Mouse (Mus musculus) small intestine, adult 2 months (tissue): ENCODE data around the gene Clic1. TPM values are rescaled to one million over a fixed set of nuclear protein-coding genes. Genes with fewer than 3 reads are reported as not detected.

Source experiments
- H3K27ac ChIP-seq: fragments of 200-500 bp; 2 replicates; pipeline ENCODE4 v1.5.1; 2012; ENCODE audit warnings: low read depth, low read length, control low read depth, inconsistent platforms; ENCODE audit not compliant: insufficient read depth
- H3K27me3 ChIP-seq: fragments of 200-500 bp; 2 replicates; pipeline ENCODE4 v1.6.1; 2012; ENCODE audit warnings: mild to moderate bottlenecking, moderate library complexity, low read length, inconsistent platforms; ENCODE audit not compliant: control insufficient read depth, insufficient read depth
- H3K36me3 ChIP-seq: fragments of 200-500 bp; 2 replicates; pipeline ENCODE4 v1.6.1; 2012; ENCODE audit warnings: mild to moderate bottlenecking, low read length, control low read depth, inconsistent platforms; ENCODE audit not compliant: control insufficient read depth, insufficient read depth
- H3K4me1 ChIP-seq: fragments of 200-500 bp; 2 replicates; pipeline ENCODE4 v1.6.1; 2012; ENCODE audit warnings: low read length, inconsistent platforms, mixed read lengths; ENCODE audit not compliant: control insufficient read depth, insufficient read depth, insufficient read length
- H3K4me3 ChIP-seq: fragments of 200-500 bp; 2 replicates; pipeline ENCODE4 v1.5.1; 2012; ENCODE audit warnings: low read depth, mild to moderate bottlenecking, control low read depth, inconsistent platforms, low read length, moderate library complexity
- CTCF ChIP-seq: fragments of 200-500 bp; IDR thresholded peaks from 2 replicates; pipeline ENCODE4 v1.5.1; 2012; ENCODE audit warnings: low read depth, mild to moderate bottlenecking, control low read depth, inconsistent platforms, low read length, moderate library complexity, mixed read lengths; ENCODE audit not compliant: insufficient replicate concordance, insufficient read length; ENCODE audit errors: extremely low read depth
- POLR2A ChIP-seq: fragments of 200-500 bp; IDR thresholded peaks from 2 replicates; pipeline ENCODE4 v1.6.1; 2012; ENCODE audit warnings: low read depth, mild to moderate bottlenecking, control low read depth, inconsistent platforms, low read length, moderate library complexity
- WGBS: fragments of 180-500 bp; shearing (Covaris S2); methylation state at CpG from one replicate; pipeline ENCODE4 v1.1.7; 2018; 5-methylcytosine and 5-hydroxymethylcytosine counted together
- polyA plus RNA-seq: library from polyadenylated mRNA; depleted of rRNA; stranded (reverse); fragments of >200 nt; gene quantifications from 2 replicates; pipeline ENCODE4 v1.2.3, GENCODE M21; 2012; rRNA removed

Gene Clic1
- polyA plus RNA-seq, 1 experiment: 219 TPM

DNA sequence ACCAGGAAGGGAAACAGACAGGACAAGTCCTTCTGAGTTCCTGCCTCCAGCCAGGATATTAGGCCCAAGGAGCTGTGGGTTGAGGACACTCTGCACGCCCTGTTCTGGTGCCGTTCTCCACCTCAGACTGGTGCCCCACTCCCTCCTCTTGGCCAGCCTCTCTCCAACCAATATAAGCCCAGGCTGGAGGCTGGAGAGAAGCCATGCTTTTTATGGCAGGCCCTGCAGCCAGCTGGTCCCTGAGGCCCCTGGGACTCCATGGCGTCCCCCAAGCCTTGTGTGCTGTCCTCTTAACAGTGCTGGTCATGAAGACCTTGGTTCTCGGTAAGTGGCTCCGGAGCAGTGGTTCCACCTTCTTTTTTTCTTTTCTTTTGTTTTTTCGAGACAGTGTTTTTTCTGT lies 58.3 kb downstream of the Clic1 start, which contains the start of gene Ly6g5c:
Gene Ly6g5c (plus strand): TSS at position 183 of the 400 bp plus-strand sequence.
- Histone ChIP-seq H3K4me1 (peaks cover 8% of the 10 kb centered on the region; the same call in 1 of the 2 replicates), H3K36me3 (peaks cover 2% of the 10 kb centered on the region; the same call in 1 of the 2 replicates), H3K27me3 (no peaks in the 10 kb centered on the region), H3K27ac (no peak within 1 kb of the TSS), H3K4me3 (no peak within 1 kb of the TSS)
- WGBS: 84% methylated on average over 6 of the region's 6 CpGs
- TF ChIP-seq POLR2A (no peak), CTCF (no peak)

Other genes with a start within 250 kb of the Clic1 start
- 0.18 and 0.67 TPM in 2 replicates for gene Cyp21a1, start 245.4 kb upstream of the Clic1 start, polyA plus RNA-seq
- gene Stk19, start 213.0 kb upstream of the Clic1 start, polyA plus RNA-seq: 28.6 and 56.3 TPM in 2 replicates
- 31.5 and 51.8 TPM in 2 replicates for gene Dxo, start 212.9 kb upstream of the Clic1 start, polyA plus RNA-seq
- gene Skiv2l, start 199.8 kb upstream of the Clic1 start, polyA plus RNA-seq: 48.1 and 79.3 TPM in 2 replicates
- gene Nelfe, start 199.6 kb upstream of the Clic1 start, polyA plus RNA-seq: 7.8 and 18.3 TPM in 2 replicates
- 22.4 and 71.5 TPM in 2 replicates for gene Cfb, start 187.4 kb upstream of the Clic1 start, polyA plus RNA-seq
- 2.9 and 6.8 TPM in 2 replicates for gene Zbtb12, start 170.5 kb upstream of the Clic1 start, polyA plus RNA-seq
- not detected in 2 replicates for gene Gm20547, start 167.9 kb upstream of the Clic1 start, polyA plus RNA-seq
- gene C2, start 151.7 kb upstream of the Clic1 start, polyA plus RNA-seq: 4.3 and 10.6 TPM in 2 replicates
- 101 and 242 TPM in 2 replicates for gene Ehmt2, start 151.5 kb upstream of the Clic1 start, polyA plus RNA-seq
- gene Slc44a4, start 135.5 kb upstream of the Clic1 start, polyA plus RNA-seq: 64.8 and 101 TPM in 2 replicates
- 21.2 and 68.8 TPM in 2 replicates for gene Neu1, start 118.7 kb upstream of the Clic1 start, polyA plus RNA-seq
- 17.1 and 19.8 TPM in 2 replicates for gene Hspa1b, start 90.7 kb upstream of the Clic1 start, polyA plus RNA-seq
- gene Gm20481, start 80.1 kb upstream of the Clic1 start, polyA plus RNA-seq: not detected in 2 replicates
- 8.9 and 9.3 TPM in 2 replicates for gene Hspa1a, start 77.8 kb upstream of the Clic1 start, polyA plus RNA-seq
- 0.06 and 0.14 TPM in 2 replicates for gene Hspa1l, start 77.3 kb upstream of the Clic1 start, polyA plus RNA-seq
- gene Lsm2, start 68.1 kb upstream of the Clic1 start, polyA plus RNA-seq: 51.7 and 82.1 TPM in 2 replicates
- 123 and 182 TPM in 2 replicates for gene Vars, start 49.0 kb upstream of the Clic1 start, polyA plus RNA-seq
- 0.82 and 1.2 TPM in 2 replicates for gene Vwa7, start 33.4 kb upstream of the Clic1 start, polyA plus RNA-seq
- 0.87 and 1.0 TPM in 2 replicates for gene Sapcd1, start 21.9 kb upstream of the Clic1 start, polyA plus RNA-seq
- 2.2 and 2.3 TPM in 2 replicates for gene Msh5, start 3.2 kb upstream of the Clic1 start, polyA plus RNA-seq
- gene Ddah2, start 9.1 kb downstream of the Clic1 start, polyA plus RNA-seq: 8.5 and 14.5 TPM in 2 replicates
- gene Ly6g6c, start 15.4 kb downstream of the Clic1 start, polyA plus RNA-seq: 9.3 and 9.9 TPM in 2 replicates
- gene Mpig6b, start 16.2 kb downstream of the Clic1 start, polyA plus RNA-seq: 0.28 and 0.39 TPM in 2 replicates
- gene Ly6g6e, start 26.9 kb downstream of the Clic1 start, polyA plus RNA-seq: 1.3 and 19.4 TPM in 2 replicates
- gene Ly6g6d, start 28.1 kb downstream of the Clic1 start, polyA plus RNA-seq: 7.2 and 10.7 TPM in 2 replicates
- 1.2 and 3.8 TPM in 2 replicates for gene Ly6g6f, start 35.6 kb downstream of the Clic1 start, polyA plus RNA-seq
- gene Abhd16a, start 39.3 kb downstream of the Clic1 start, polyA plus RNA-seq: 114 and 183 TPM in 2 replicates
- not detected in 2 replicates for gene Ly6g5c, start 58.3 kb downstream of the Clic1 start, polyA plus RNA-seq
- 0.76 and 1.4 TPM in 2 replicates for gene Ly6g5b, start 65.5 kb downstream of the Clic1 start, polyA plus RNA-seq
- 10.5 and 25.3 TPM in 2 replicates for gene Gpank1, start 71.5 kb downstream of the Clic1 start, polyA plus RNA-seq
- gene Csnk2b, start 72.1 kb downstream of the Clic1 start, polyA plus RNA-seq: 226 and 448 TPM in 2 replicates
- 6.9 and 16.2 TPM in 2 replicates for gene D17H6S53E, start 76.4 kb downstream of the Clic1 start, polyA plus RNA-seq
- gene Apom, start 82.1 kb downstream of the Clic1 start, polyA plus RNA-seq: 0.15 and 0.25 TPM in 2 replicates
- gene Bag6, start 85.2 kb downstream of the Clic1 start, polyA plus RNA-seq: 93.6 and 184 TPM in 2 replicates
- 177 and 352 TPM in 2 replicates for gene Prrc2a, start 114.9 kb downstream of the Clic1 start, polyA plus RNA-seq
- 0.36 and 1.6 TPM in 2 replicates for gene Aif1, start 126.1 kb downstream of the Clic1 start, polyA plus RNA-seq
- 11.5 and 18.8 TPM in 2 replicates for gene Lst1, start 138.5 kb downstream of the Clic1 start, polyA plus RNA-seq
- gene Ltb, start 144.5 kb downstream of the Clic1 start, polyA plus RNA-seq: 26.2 and 32.9 TPM in 2 replicates
- 0.94 and 1.8 TPM in 2 replicates for gene Tnf, start 152.0 kb downstream of the Clic1 start, polyA plus RNA-seq
- 0.47 and 0.66 TPM in 2 replicates for gene Lta, start 155.4 kb downstream of the Clic1 start, polyA plus RNA-seq
- 0.22 TPM in 1 of 2 replicates, not detected in the other for gene Gm16181, start 170.9 kb downstream of the Clic1 start, polyA plus RNA-seq
- gene Atp6v1g2, start 183.7 kb downstream of the Clic1 start, polyA plus RNA-seq: 1.0 and 2.8 TPM in 2 replicates
- gene Nfkbil1, start 185.8 kb downstream of the Clic1 start, polyA plus RNA-seq: 13.7 and 36.3 TPM in 2 replicates
- gene Ddx39b, start 191.8 kb downstream of the Clic1 start, polyA plus RNA-seq: 95.6 and 194 TPM in 2 replicates
- gene H2-D1, start 212.8 kb downstream of the Clic1 start, polyA plus RNA-seq: 776 and 1,546 TPM in 2 replicates